Mouse (Mus musculus) cerebellum, adult 2 months (tissue): ENCODE results near the gene Nfkbid. TPM values are rescaled to one million over a fixed set of nuclear protein-coding genes. Genes with fewer than 3 reads are reported as not detected.
"Not testable (repeated sequence)": the region's sequence is repeated elsewhere in the genome, so short reads cannot be mapped to it uniquely, and the experiment has no call there.

Experiments used
- DNase-seq, 2 experiments: peaks; one replicate each; pipeline ENCODE4 v3.0.0; 2021
- H3K27ac ChIP-seq: fragments of 200-500 bp; 2 replicates; pipeline ENCODE4 v1.5.1; 2012; ENCODE audit warnings: low read length, control low read depth, inconsistent platforms; ENCODE audit not compliant: insufficient read depth
- H3K27me3 ChIP-seq: fragments of 200-500 bp; 2 replicates; pipeline ENCODE4 v1.6.1; 2012; ENCODE audit warnings: inconsistent platforms, mild to moderate bottlenecking, low read length, moderate library complexity; ENCODE audit not compliant: control insufficient read depth, insufficient read depth
- H3K4me1 ChIP-seq: fragments of 200-500 bp; 2 replicates; pipeline ENCODE4 v1.6.1; 2011; ENCODE audit warnings: low read length; ENCODE audit not compliant: control insufficient read depth, insufficient read depth
- H3K4me3 ChIP-seq: fragments of 200-500 bp; replicated peaks from 2 replicates; pipeline ENCODE3; 2011; ENCODE audit warnings: mild to moderate bottlenecking, low read depth, low read length, control low read depth; ENCODE audit not compliant: insufficient read depth
- CTCF ChIP-seq: fragments of 200-500 bp; IDR thresholded peaks from 2 replicates; pipeline ENCODE4 v1.5.1; 2011; ENCODE audit warnings: low read depth, mild to moderate bottlenecking, control low read depth, low read length, moderate library complexity, borderline replicate concordance; ENCODE audit not compliant: insufficient read depth
- POLR2A ChIP-seq: fragments of 200-500 bp; IDR thresholded peaks from 2 replicates; pipeline ENCODE4 v1.6.1; 2011; ENCODE audit warnings: low read length, control low read depth, borderline replicate concordance; ENCODE audit not compliant: insufficient read depth
- WGBS: fragments of 180-500 bp; shearing (Covaris S2); methylation state at CpG from one replicate; pipeline ENCODE4 v1.1.7; 2018; 5-methylcytosine and 5-hydroxymethylcytosine counted together
- polyA plus RNA-seq: library from polyadenylated mRNA; depleted of rRNA; stranded (reverse); fragments of >200 nt; gene quantifications from 2 replicates; pipeline ENCODE4 v1.2.3, GENCODE M21; 2012; rRNA removed

Nfkbid gene
- polyA plus RNA-seq, 1 experiment: 5.1 TPM

- H3K4me1 ChIP-seq: peaks cover 2% of the 10 kb centered on the region; the same call in 1 of the 2 replicates
- H3K4me3 ChIP-seq: no peak overlapping the region
- H3K27ac ChIP-seq: no peak overlapping the region
- no peak for DNase-seq
- H3K27me3 ChIP-seq: no peaks in the 10 kb centered on the region
- WGBS: 71% methylated on average over 4 of the region's 4 CpGs
- TF ChIP-seq POLR2A (no peak), CTCF (no peak)
These were observed 53.5 kb downstream of the Nfkbid start for GRCm38 (mm10) chr7:30474999-30475398.

DNA sequence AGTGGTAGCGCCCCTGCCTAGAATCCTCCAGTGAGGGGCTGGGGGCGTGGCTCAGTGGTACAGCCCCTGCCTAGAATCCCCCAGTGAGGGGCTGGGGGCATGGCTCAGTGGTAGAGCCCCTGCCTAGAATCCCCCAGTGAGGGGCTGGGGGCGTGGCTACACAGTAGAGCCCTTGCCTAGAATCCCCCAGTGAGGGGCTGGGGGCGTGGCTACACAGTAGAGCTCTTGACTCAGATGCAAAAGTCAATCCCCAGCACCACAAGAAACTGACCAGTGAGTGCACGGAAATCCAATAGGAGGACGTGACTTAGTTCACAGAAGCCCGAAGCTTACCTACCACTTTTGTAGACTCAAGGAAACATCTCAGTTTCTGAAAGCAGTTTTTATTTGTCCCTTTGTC lies 54.6 kb downstream of the Nfkbid start:
- H3K27ac ChIP-seq, H3K4me1 ChIP-seq, H3K4me3 ChIP-seq, H3K27me3 ChIP-seq, DNase-seq: not testable (repeated sequence)
- 94% methylated on average over 7 of the region's 7 CpGs for WGBS

DNA sequence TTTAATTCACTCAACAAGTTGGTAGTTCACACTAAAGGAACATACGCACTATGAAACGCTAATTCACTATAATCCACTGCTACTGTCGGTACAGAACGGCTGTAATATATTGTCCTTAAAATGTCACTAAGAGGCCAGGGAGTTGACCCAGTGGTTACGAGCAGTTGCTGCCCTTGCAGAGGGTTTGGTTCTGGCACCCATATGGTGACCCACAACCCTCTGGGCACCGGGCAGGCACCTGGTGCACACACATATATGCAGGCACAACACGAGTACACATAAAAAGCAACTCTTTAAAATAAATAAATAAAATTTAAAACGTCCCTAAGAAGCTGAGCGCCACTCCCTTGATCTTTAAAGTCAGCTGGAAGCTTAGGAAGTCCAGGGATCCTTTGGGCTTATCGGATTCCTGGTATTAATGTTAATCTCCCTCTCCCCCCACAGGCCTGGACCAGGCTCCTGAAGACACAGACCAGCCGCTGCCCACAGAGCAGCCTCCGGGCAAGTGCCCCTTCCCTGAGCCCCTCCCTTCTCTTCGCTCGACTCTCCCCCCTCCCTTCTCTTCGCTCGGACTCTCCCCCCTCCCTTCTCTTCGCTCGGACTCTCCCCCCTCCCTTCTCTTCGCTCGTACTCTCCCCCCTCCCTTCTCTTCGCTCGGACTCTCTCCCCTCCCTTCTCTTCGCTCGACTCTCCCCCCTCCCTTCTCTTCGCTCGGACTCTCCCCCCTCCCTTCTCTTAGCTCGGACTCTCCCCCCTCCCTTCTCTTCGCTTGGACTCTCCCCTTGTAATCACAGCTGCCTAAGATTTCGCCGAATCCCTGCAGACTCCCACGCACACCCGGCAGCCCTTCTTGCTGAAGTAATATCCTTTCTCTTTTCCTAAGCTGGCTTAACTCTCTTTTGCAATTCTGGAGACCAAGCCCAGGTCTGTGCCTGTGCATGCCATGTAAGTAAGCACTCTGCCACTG lies 56.2 kb downstream of the Nfkbid start:
- peaks cover 2% of the 10 kb centered on the region; the same call in 1 of the 2 replicates for H3K4me1 ChIP-seq
- 13% methylated on average over 29 of the region's 32 CpGs for WGBS
- TF ChIP-seq POLR2A: no peak
- TF ChIP-seq CTCF: no peak
- H3K4me3 ChIP-seq: peak overlapping the region; percentile 90
- no peak overlapping the region for H3K27ac ChIP-seq
- H3K27me3 ChIP-seq: no peaks in the 10 kb centered on the region
- peak; percentile 37 to 42 for DNase-seq

Other genes starting within 250 kb of the Nfkbid start
- 24.7 and 32.0 TPM in 2 replicates for gene Cox7a1, start 237.6 kb upstream of the Nfkbid start, polyA plus RNA-seq
- 463 and 475 TPM in 2 replicates for gene Capns1, start 222.9 kb upstream of the Nfkbid start, polyA plus RNA-seq
- gene Polr2i, start 189.8 kb upstream of the Nfkbid start, polyA plus RNA-seq: 167 and 182 TPM in 2 replicates
- gene Tbcb, start 189.5 kb upstream of the Nfkbid start, polyA plus RNA-seq: 134 and 147 TPM in 2 replicates
- gene Ovol3, start 186.0 kb upstream of the Nfkbid start, polyA plus RNA-seq: not detected in 2 replicates
- gene Thap8, start 141.6 kb upstream of the Nfkbid start, polyA plus RNA-seq: 0.16 TPM in 1 of 2 replicates, not detected in the other
- 3.8 and 4.6 TPM in 2 replicates for gene Wdr62, start 141.3 kb upstream of the Nfkbid start, polyA plus RNA-seq
- 726 and 810 TPM in 2 replicates for gene Clip3, start 130.0 kb upstream of the Nfkbid start, polyA plus RNA-seq
- gene Alkbh6, start 113.0 kb upstream of the Nfkbid start, polyA plus RNA-seq: 197 and 214 TPM in 2 replicates
- 63.4 and 63.8 TPM in 2 replicates for gene Syne4, start 106.9 kb upstream of the Nfkbid start, polyA plus RNA-seq
- gene E130208F15Rik, start 100.0 kb upstream of the Nfkbid start, polyA plus RNA-seq: 0.57 and 0.73 TPM in 2 replicates
- 21.9 and 23.8 TPM in 2 replicates for gene Sdhaf1, start 97.8 kb upstream of the Nfkbid start, polyA plus RNA-seq
- gene Lrfn3, start 59.0 kb upstream of the Nfkbid start, polyA plus RNA-seq: 20.4 and 22.1 TPM in 2 replicates
- 23.5 and 32.5 TPM in 2 replicates for gene Tyrobp, start 8.0 kb upstream of the Nfkbid start, polyA plus RNA-seq
- gene Hcst, start 1.9 kb upstream of the Nfkbid start, polyA plus RNA-seq: 0.34 and 0.84 TPM in 2 replicates
- 782 and 892 TPM in 2 replicates for gene Aplp1, start 23.8 kb downstream of the Nfkbid start, polyA plus RNA-seq
- gene Kirrel2, start 36.0 kb downstream of the Nfkbid start, polyA plus RNA-seq: 2.7 TPM in 2 replicates
- gene Nphs1, start 36.6 kb downstream of the Nfkbid start, polyA plus RNA-seq: 0.43 and 0.56 TPM in 2 replicates
- not detected in 2 replicates for gene Prodh2, start 71.9 kb downstream of the Nfkbid start, polyA plus RNA-seq
- gene Arhgap33, start 113.3 kb downstream of the Nfkbid start, polyA plus RNA-seq: 38.5 and 39.8 TPM in 2 replicates
- gene Hspb6, start 130.4 kb downstream of the Nfkbid start, polyA plus RNA-seq: 23.8 and 24.3 TPM in 2 replicates
- 5.6 and 7.4 TPM in 2 replicates for gene Proser3, start 130.6 kb downstream of the Nfkbid start, polyA plus RNA-seq
- 60.2 and 62.5 TPM in 2 replicates for gene Lin37, start 138.1 kb downstream of the Nfkbid start, polyA plus RNA-seq
- 109 and 117 TPM in 2 replicates for gene U2af1l4, start 141.6 kb downstream of the Nfkbid start, polyA plus RNA-seq
- gene Gm49396, start 141.6 kb downstream of the Nfkbid start, polyA plus RNA-seq: 11.9 and 12.3 TPM in 2 replicates
- gene Psenen, start 141.9 kb downstream of the Nfkbid start, polyA plus RNA-seq: 147 and 155 TPM in 2 replicates
- gene Igflr1, start 143.7 kb downstream of the Nfkbid start, polyA plus RNA-seq: 8.3 and 10.1 TPM in 2 replicates
- gene Kmt2b, start 167.0 kb downstream of the Nfkbid start, polyA plus RNA-seq: 57.7 and 60.0 TPM in 2 replicates
- gene Zbtb32, start 177.2 kb downstream of the Nfkbid start, polyA plus RNA-seq: not detected in 2 replicates
- gene Upk1a, start 191.1 kb downstream of the Nfkbid start, polyA plus RNA-seq: 2.0 and 2.2 TPM in 2 replicates
- 1,224 and 1,255 TPM in 2 replicates for gene Cox6b1, start 204.4 kb downstream of the Nfkbid start, polyA plus RNA-seq
- gene Etv2, start 214.1 kb downstream of the Nfkbid start, polyA plus RNA-seq: not detected in 2 replicates
- gene Rbm42, start 228.6 kb downstream of the Nfkbid start, polyA plus RNA-seq: 66.6 and 69.5 TPM in 2 replicates
- 16.4 and 17.1 TPM in 2 replicates for gene Haus5, start 243.3 kb downstream of the Nfkbid start, polyA plus RNA-seq
- gene Pmis2, start 249.9 kb downstream of the Nfkbid start, polyA plus RNA-seq: not detected in 2 replicates